Mouse (Mus musculus) Patski (cell line): ENCODE results near the gene 2310011J03Rik. TPM values are rescaled to one million over a fixed set of nuclear protein-coding genes. Genes with fewer than 3 reads are reported as not detected.

Experiments used
- ATAC-seq: fragments of 100-300 bp; one replicate; pipeline ENCODE4 v1.8.0; 2021
- CTCF ChIA-PET: fragments of 350-600 bp; sonication (Branson Sonifier 250); formaldehyde crosslinking; loops from one replicate; lab custom pipeline; 2022; ENCODE audit warnings: inconsistent platforms; lab: Charles Lee
- POLR2A ChIA-PET: fragments of 350-600 bp; sonication (Branson Sonifier 250); formaldehyde crosslinking; loops from one replicate; lab custom pipeline; 2022; ENCODE audit warnings: antibody characterized with exemption, inconsistent platforms; lab: Charles Lee
- DNase-seq: peaks from one replicate; pipeline ENCODE4 v3.0.0-alpha.2; 2011; ENCODE audit warnings: low read depth, low spot score
- H3K27me3 ChIP-seq: fragments of 371-371 bp; one replicate; pipeline ENCODE4 v1.5.1; 2021
- CTCF ChIP-seq: fragments of 100-300 bp; IDR thresholded peaks from one replicate; pipeline ENCODE4 v1.5.1; 2021
- in situ Hi-C: fragments of 300-500 bp; cut with MboI; formaldehyde crosslinking; loops from 3 replicates; pipeline ENCODE4 v1.11.1; 2018; ENCODE audit warnings: low pct_unique_long_range_greater_than_20kb, mixed read lengths
- polyA plus RNA-seq: library from polyadenylated mRNA; unstranded; gene quantifications from one replicate; pipeline ENCODE4 v1.2.3, GENCODE M21; 2021

The 2310011J03Rik gene
- 34.7 TPM for polyA plus RNA-seq

- DNase-seq (peak; percentile 55), ATAC-seq (no peak)
- no peak for TF ChIP-seq CTCF
- no peaks in the 10 kb centered on the region for H3K27me3 ChIP-seq
- in situ Hi-C loops = no loop called here
- POLR2A ChIA-PET = no interaction called here
- CTCF ChIA-PET = no interaction called here
Observed at GRCm38 (mm10) chr10:80320340-80320760, at the start of gene 2310011J03Rik. Gene 2310011J03Rik, minus strand, starts transcription at chr10:80320537.

GRCm38 (mm10) chr10:80368392-80368791 is 48.1 kb upstream of the 2310011J03Rik start:
- DNase-seq (no peak), ATAC-seq (no peak)
- CTCF ChIA-PET = interaction anchor here (2.2 kb wide), 1 partner anchor 18 kb away, joined by 8 read pairs; no protein-coding TSS in a partner anchor
- peaks cover 9% of the 10 kb centered on the region for H3K27me3 ChIP-seq
- no peak for TF ChIP-seq CTCF
- POLR2A ChIA-PET = no interaction called here
- in situ Hi-C loops = loop anchor here (25.0 kb wide), 1 partner anchor 144 kb away; no protein-coding TSS in a partner anchor

- ATAC-seq = no peak
- peaks cover 9% of the 10 kb centered on the region for H3K27me3 ChIP-seq
- ChIA-PET CTCF (no interaction called here), POLR2A (no interaction called here)
- no peak for DNase-seq
- in situ Hi-C loops = loop anchor here (25.0 kb wide), 1 partner anchor 144 kb away; no protein-coding TSS in a partner anchor
- no peak for TF ChIP-seq CTCF
Observed at GRCm38 (mm10) chr10:80367954-80368353, 47.6 kb upstream of the 2310011J03Rik start.

GRCm38 (mm10) chr10:80365736-80366135 is 45.4 kb upstream of the 2310011J03Rik start:
- TF ChIP-seq CTCF = no peak
- peaks cover 9% of the 10 kb centered on the region for H3K27me3 ChIP-seq
- in situ Hi-C loops = loop anchor here (25.0 kb wide), 1 partner anchor 147 kb away; no protein-coding TSS in a partner anchor
- ATAC-seq (no peak), DNase-seq (no peak)
- CTCF ChIA-PET = interaction anchor here (0.9 kb wide), 1 partner anchor 15 kb away, joined by 3 read pairs; no protein-coding TSS in a partner anchor
- POLR2A ChIA-PET = no interaction called here

- in situ Hi-C loops = loop anchor here (25.0 kb wide), 1 partner anchor 149 kb away; no protein-coding TSS in a partner anchor
- POLR2A ChIA-PET = no interaction called here
- no peak for TF ChIP-seq CTCF
- no peak for DNase-seq
- no peak for ATAC-seq
- CTCF ChIA-PET = interaction anchor here (1.0 kb wide), 1 partner anchor 13 kb away, joined by 3 read pairs; no protein-coding TSS in a partner anchor
- peaks cover 15% of the 10 kb centered on the region for H3K27me3 ChIP-seq
Observed at GRCm38 (mm10) chr10:80363734-80364133, 43.4 kb upstream of the 2310011J03Rik start.

- no peak for ATAC-seq
- in situ Hi-C loops = loop anchor here (25.0 kb wide), 1 partner anchor 154 kb away; no protein-coding TSS in a partner anchor
- TF ChIP-seq CTCF = no peak
- DNase-seq = no peak
- ChIA-PET POLR2A (no interaction called here), CTCF (no interaction called here)
- peaks cover 31% of the 10 kb centered on the region for H3K27me3 ChIP-seq
Observed at GRCm38 (mm10) chr10:80357994-80358639, 37.8 kb upstream of the 2310011J03Rik start.

- ChIA-PET CTCF (no interaction called here), POLR2A (interaction anchor here (0.6 kb wide), 1 partner anchor 135 kb away, joined by 4 read pairs; no protein-coding TSS in a partner anchor)
- H3K27me3 ChIP-seq = peaks cover 31% of the 10 kb centered on the region
- DNase-seq (no peak), ATAC-seq (no peak)
- in situ Hi-C loops = loop anchor here (25.0 kb wide), 1 partner anchor 155 kb away; no protein-coding TSS in a partner anchor
- TF ChIP-seq CTCF = no peak
Observed at GRCm38 (mm10) chr10:80357336-80357735, 37.0 kb upstream of the 2310011J03Rik start.

- no peak for TF ChIP-seq CTCF
- ChIA-PET CTCF (no interaction called here), POLR2A (interaction anchor here (0.6 kb wide), 1 partner anchor 135 kb away, joined by 4 read pairs; no protein-coding TSS in a partner anchor)
- ATAC-seq = no peak
- H3K27me3 ChIP-seq = peaks cover 31% of the 10 kb centered on the region
- in situ Hi-C loops = loop anchor here (25.0 kb wide), 1 partner anchor 156 kb away; no protein-coding TSS in a partner anchor
- no peak for DNase-seq
Observed at GRCm38 (mm10) chr10:80356737-80357136, 36.4 kb upstream of the 2310011J03Rik start.

GRCm38 (mm10) chr10:80356001-80356682 is 35.8 kb upstream of the 2310011J03Rik start, which contains the start of gene Plk5:
Gene Plk5, plus strand, starts transcription at chr10:80356459.
- ChIA-PET CTCF (no interaction called here), POLR2A (no interaction called here)
- DNase-seq (no peak), ATAC-seq (no peak)
- in situ Hi-C loops = loop anchor here (25.0 kb wide), 1 partner anchor 156 kb away; no protein-coding TSS in a partner anchor
- TF ChIP-seq CTCF = no peak
- H3K27me3 ChIP-seq = peaks cover 31% of the 10 kb centered on the region

GRCm38 (mm10) chr10:80355431-80355830 is 35.1 kb upstream of the 2310011J03Rik start:
- TF ChIP-seq CTCF = no peak
- POLR2A ChIA-PET = no interaction called here
- peaks cover 31% of the 10 kb centered on the region for H3K27me3 ChIP-seq

More at GRCm38 (mm10) chr10:80355431-80355830, 35.1 kb upstream of the 2310011J03Rik start:
- CTCF ChIA-PET = no interaction called here
- in situ Hi-C loops = loop anchor here (25.0 kb wide), 1 partner anchor 157 kb away; no protein-coding TSS in a partner anchor
- DNase-seq (no peak), ATAC-seq (no peak)
